Mouse (Mus musculus) heart, embryonic 11.5 days (tissue): ENCODE results near the gene Apoa1. TPM values are rescaled to one million over a fixed set of nuclear protein-coding genes. Genes with fewer than 3 reads are reported as not detected.

Experiments
- ATAC-seq: fragments of 200-750 bp; cut with Nextera tagmentation; replicated peaks from 2 replicates; pipeline ENCODE4 v1.8.0; 2017; ENCODE audit warnings: moderate library complexity; ENCODE audit not compliant: insufficient number of reproducible peaks, low FRiP score, low TSS enrichment
- H3K27ac ChIP-seq: fragments of 300-500 bp; sonication (generic); 2 replicates; pipeline ENCODE4 v1.5.1; 2014; ENCODE audit warnings: mild to moderate bottlenecking, low read depth, low read length
- H3K27me3 ChIP-seq: fragments of 300-500 bp; sonication (generic); 2 replicates; pipeline ENCODE4 v1.6.1; 2014; ENCODE audit warnings: mild to moderate bottlenecking, low read length, mixed read lengths; ENCODE audit not compliant: control insufficient read depth, insufficient read depth
- H3K36me3 ChIP-seq: fragments of 300-500 bp; sonication (generic); 2 replicates; pipeline ENCODE4 v1.6.1; 2014; ENCODE audit warnings: mild to moderate bottlenecking, low read length, moderate library complexity, mixed read lengths; ENCODE audit not compliant: control insufficient read depth, insufficient read depth
- H3K4me1 ChIP-seq: fragments of 300-500 bp; sonication (generic); 2 replicates; pipeline ENCODE4 v1.6.1; 2014; ENCODE audit warnings: low read length; ENCODE audit not compliant: control insufficient read depth, insufficient read depth
- H3K4me2 ChIP-seq: fragments of 300-500 bp; sonication (generic); 2 replicates; pipeline ENCODE4 v1.6.1; 2014; ENCODE audit warnings: mild to moderate bottlenecking, moderate library complexity
- H3K4me3 ChIP-seq: fragments of 300-500 bp; sonication (generic); 2 replicates; pipeline ENCODE4 v1.5.1; 2014; ENCODE audit warnings: low read depth, low read length
- H3K9ac ChIP-seq: fragments of 300-500 bp; sonication (generic); 2 replicates; pipeline ENCODE4 v1.6.1; 2014; ENCODE audit warnings: mild to moderate bottlenecking, low read depth, low read length, moderate library complexity
- H3K9me3 ChIP-seq: fragments of 300-500 bp; sonication (generic); replicated peaks from 2 replicates; pipeline ENCODE4 v1.6.1; 2016; ENCODE audit warnings: low read length; ENCODE audit not compliant: control insufficient read depth
- whole genome bisulfite sequencing: fragments of 180-500 bp; shearing (Covaris S2); extraction: QIAGEN DNeasy Blood & Tissue Kit; methylation state at CpG from one replicate; pipeline ENCODE4 v1.1.7; 2014; ENCODE audit not compliant: insufficient replicate concordance; 5-methylcytosine and 5-hydroxymethylcytosine counted together
- polyA plus RNA-seq: library from polyadenylated mRNA; unstranded; fragments of >200 nt; fragmentation: Nextera tagmentation; extraction: Ambion mirVana; gene quantifications from 2 replicates; pipeline ENCODE4 v1.2.1, GENCODE M21; 2014

Apoa1 gene
- polyA plus RNA-seq, 1 experiment from 2014 or later: 29.6 TPM

GRCm38 (mm10) chr9:46207501-46207869 is 20.9 kb upstream of the Apoa1 start:
- no peak overlapping the region for H3K9ac ChIP-seq
- no peaks in the 10 kb centered on the region for H3K9me3 ChIP-seq
- H3K27ac ChIP-seq: no peak overlapping the region
- H3K27me3 ChIP-seq: no peaks in the 10 kb centered on the region
- H3K4me2 ChIP-seq: no peak overlapping the region
- H3K4me1 ChIP-seq: peaks cover 10% of the 10 kb centered on the region
- peaks cover 11% of the 10 kb centered on the region for H3K36me3 ChIP-seq
- no peak for ATAC-seq
- H3K4me3 ChIP-seq: no peak overlapping the region
- WGBS: 78% methylated on average over 6 of the region's 6 CpGs

DNA sequence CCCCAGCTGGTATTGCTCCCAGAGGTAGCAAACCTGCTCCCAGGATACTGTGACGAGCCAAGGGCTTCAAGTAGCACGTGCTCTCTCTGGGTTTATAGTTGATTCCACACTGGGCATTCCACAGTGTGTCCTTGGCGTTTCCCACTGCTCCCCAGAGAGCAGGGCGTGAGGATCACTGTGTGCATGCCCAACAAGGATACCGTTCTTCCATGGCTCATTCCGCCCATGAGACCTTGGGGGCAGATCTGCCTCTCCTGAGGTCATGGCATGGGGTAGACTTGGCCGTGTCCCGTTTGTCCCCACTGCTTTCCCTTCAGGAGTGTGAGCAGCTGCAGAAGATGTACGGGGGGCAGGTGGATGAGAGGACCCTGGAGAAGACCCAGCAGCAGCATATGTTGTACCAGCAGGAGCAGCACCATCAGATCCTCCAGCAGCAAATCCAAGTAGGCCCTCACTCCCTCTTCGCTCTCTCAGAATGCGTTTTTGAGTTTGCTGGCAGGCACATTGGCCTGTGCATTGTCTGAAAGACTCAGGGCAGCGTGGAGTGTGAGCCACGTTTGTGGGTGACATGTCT is 19.9 kb upstream of the Apoa1 start:
- Histone ChIP-seq H3K4me3 (no peak overlapping the region), H3K9me3 (no peaks in the 10 kb centered on the region), H3K4me2 (no peak overlapping the region), H3K27me3 (no peaks in the 10 kb centered on the region), H3K9ac (no peak overlapping the region), H3K27ac (no peak overlapping the region), H3K36me3 (peaks cover 11% of the 10 kb centered on the region), H3K4me1 (peaks cover 5% of the 10 kb centered on the region)
- 85% methylated on average over 13 of the region's 13 CpGs for WGBS
- ATAC-seq: no peak

DNA sequence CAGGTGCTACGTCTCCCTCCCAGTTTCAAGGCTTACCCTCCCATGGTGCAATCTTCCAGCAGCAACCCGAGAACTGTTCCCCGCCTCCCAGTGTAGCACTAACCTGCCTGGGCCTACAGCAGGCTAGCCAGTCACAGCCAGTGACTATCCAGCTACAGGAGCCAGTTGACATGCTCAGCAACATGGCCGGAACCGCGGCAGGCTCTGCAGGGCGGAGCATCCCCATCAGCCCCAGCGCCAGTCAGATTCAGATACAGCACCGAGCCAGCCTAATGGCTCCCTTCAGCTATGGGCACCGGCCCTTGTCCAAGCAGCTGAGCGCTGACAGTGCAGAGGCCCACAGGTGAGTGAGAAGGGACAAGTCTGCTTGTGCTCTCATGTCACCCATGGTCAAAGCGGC is 17.9 kb upstream of the Apoa1 start:
- no peak overlapping the region for H3K4me2 ChIP-seq
- peaks cover 11% of the 10 kb centered on the region for H3K36me3 ChIP-seq
- ATAC-seq: no peak
- H3K9ac ChIP-seq: no peak overlapping the region
- H3K4me1 ChIP-seq: peaks cover 16% of the 10 kb centered on the region
- H3K4me3 ChIP-seq: no peak overlapping the region
- 90% methylated on average over 12 of the region's 12 CpGs for WGBS
- H3K27me3 ChIP-seq: no peaks in the 10 kb centered on the region
- H3K27ac ChIP-seq: no peak overlapping the region
- no peaks in the 10 kb centered on the region for H3K9me3 ChIP-seq

- ATAC-seq: no peak
- Histone ChIP-seq H3K36me3 (peaks cover 7% of the 10 kb centered on the region; the same call in 1 of the 2 replicates), H3K4me1 (peaks cover 17% of the 10 kb centered on the region), H3K27ac (no peak overlapping the region), H3K9me3 (no peaks in the 10 kb centered on the region), H3K27me3 (no peaks in the 10 kb centered on the region), H3K9ac (no peak overlapping the region), H3K4me2 (no peak overlapping the region), H3K4me3 (no peak overlapping the region)
- WGBS: 72% methylated on average over 4 of the region's 4 CpGs
These were observed 14.1 kb upstream of the Apoa1 start for GRCm38 (mm10) chr9:46214276-46214675.

- WGBS: 78% methylated on average over 10 of the region's 10 CpGs
- no peak overlapping the region for H3K9ac ChIP-seq
- H3K4me2 ChIP-seq: no peak overlapping the region
- no peak for ATAC-seq
- 0 out of 2 replicates have a peak, but pooled peaks cover 6% of the 10 kb centered on the region for H3K36me3 ChIP-seq
- H3K4me1 ChIP-seq: peaks cover 17% of the 10 kb centered on the region
- H3K27ac ChIP-seq: no peak overlapping the region
- H3K4me3 ChIP-seq: no peak overlapping the region
- H3K9me3 ChIP-seq: no peaks in the 10 kb centered on the region
- no peaks in the 10 kb centered on the region for H3K27me3 ChIP-seq
These were observed 13.4 kb upstream of the Apoa1 start for GRCm38 (mm10) chr9:46214946-46215337.

DNA sequence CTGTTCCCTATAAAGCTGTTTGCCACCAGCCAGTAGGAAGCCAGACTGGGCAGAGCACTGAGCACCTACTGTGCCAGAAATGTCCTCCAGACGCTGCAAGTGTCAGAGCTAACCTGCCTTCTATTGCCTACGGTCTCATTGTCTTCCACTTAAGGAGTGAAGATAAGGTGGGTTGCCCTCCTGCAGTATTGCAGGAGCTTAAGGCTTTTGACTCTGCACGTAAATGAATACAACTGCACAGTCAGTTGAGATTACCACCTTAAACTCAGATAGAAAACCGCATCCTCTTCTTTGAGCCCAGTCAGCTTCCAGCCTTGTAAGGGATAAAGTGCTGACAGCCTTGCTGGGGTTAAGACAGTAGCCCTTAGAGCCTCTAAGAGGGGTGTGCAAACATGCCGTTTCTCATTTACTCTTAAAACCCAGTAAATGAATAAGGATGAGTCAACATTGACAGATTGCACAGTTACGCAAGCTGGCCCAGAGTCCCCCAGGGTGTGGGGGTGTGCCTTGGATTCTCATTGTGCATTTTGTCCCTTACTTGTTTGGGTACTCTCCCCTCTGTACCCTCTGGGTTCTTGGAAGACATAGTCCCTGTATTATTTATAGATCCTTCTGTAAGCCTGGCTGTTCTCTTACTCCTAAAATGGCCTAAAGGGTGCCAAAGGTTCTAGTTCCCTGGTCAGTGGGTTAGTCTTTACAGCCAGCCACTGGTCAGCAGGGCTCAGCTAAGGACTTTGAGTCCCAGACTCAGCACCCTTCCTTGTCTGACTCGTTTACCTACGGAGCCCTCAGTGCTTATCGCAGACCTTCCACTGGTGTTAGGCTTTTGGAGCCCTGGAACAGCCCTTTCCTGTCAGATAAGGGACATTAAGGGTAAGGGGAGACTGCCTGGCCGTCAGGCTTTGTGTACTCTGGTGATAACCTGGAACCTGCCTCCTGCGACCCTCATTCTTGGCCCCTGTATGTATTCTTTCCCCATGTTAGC is 12.8 kb upstream of the Apoa1 start:
- 19% methylated on average over 11 of the region's 11 CpGs for WGBS
- Histone ChIP-seq H3K36me3 (peaks cover 6% of the 10 kb centered on the region; the same call in 1 of the 2 replicates), H3K4me2 (no peak overlapping the region), H3K9ac (no peak overlapping the region), H3K9me3 (no peaks in the 10 kb centered on the region), H3K4me3 (no peak overlapping the region), H3K27ac (peak overlapping the region; percentile 24; the same call in 1 of the 2 replicates), H3K4me1 (peaks cover 17% of the 10 kb centered on the region), H3K27me3 (no peaks in the 10 kb centered on the region)
- ATAC-seq: no peak

- no peaks in the 10 kb centered on the region for H3K9me3 ChIP-seq
- H3K36me3 ChIP-seq: peaks cover 11% of the 10 kb centered on the region
These were observed 11.5 kb upstream of the Apoa1 start for GRCm38 (mm10) chr9:46216744-46217470.

GRCm38 (mm10) chr9:46218176-46218575 is 10.2 kb upstream of the Apoa1 start:
- Histone ChIP-seq H3K27me3 (no peaks in the 10 kb centered on the region), H3K27ac (no peak overlapping the region), H3K4me3 (no peak overlapping the region), H3K4me1 (peaks cover 17% of the 10 kb centered on the region), H3K9ac (no peak overlapping the region), H3K9me3 (no peaks in the 10 kb centered on the region), H3K36me3 (peaks cover 13% of the 10 kb centered on the region), H3K4me2 (no peak overlapping the region)
- WGBS: 76% methylated on average over 9 of the region's 9 CpGs
- ATAC-seq: no peak

More at GRCm38 (mm10) chr9:46216744-46217470, 11.5 kb upstream of the Apoa1 start:
- no peaks in the 10 kb centered on the region for H3K27me3 ChIP-seq
- no peak overlapping the region for H3K4me2 ChIP-seq
- WGBS: 82% methylated on average over 13 of the region's 13 CpGs
- H3K4me1 ChIP-seq: peaks cover 17% of the 10 kb centered on the region
- H3K9ac ChIP-seq: no peak overlapping the region
- H3K27ac ChIP-seq: no peak overlapping the region
- no peak overlapping the region for H3K4me3 ChIP-seq
- no peak for ATAC-seq
